Mouse (Mus musculus) C2C12 (cell line): Measurements from ENCODE around the gene Ccr4. TPM values are rescaled to one million over a fixed set of nuclear protein-coding genes. Genes with fewer than 3 reads are reported as not detected.

Experiments
- H3K27me3 ChIP-seq: one replicate; pipeline ENCODE4 v1.6.1; 2011; ENCODE audit not compliant: control insufficient read depth, insufficient read depth, insufficient read length
- H3K36me3 ChIP-seq: one replicate; pipeline ENCODE4 v1.6.1; 2011; ENCODE audit not compliant: control insufficient read depth, insufficient read depth
- H3K4me3 ChIP-seq: one replicate; pipeline ENCODE4 v1.5.1; 2011; ENCODE audit warnings: mild to moderate bottlenecking, control low read depth; ENCODE audit not compliant: poor library complexity, insufficient read depth, severe bottlenecking
- H3K79me2 ChIP-seq: one replicate; pipeline ENCODE4 v1.6.1; 2011; ENCODE audit not compliant: control insufficient read depth, insufficient read depth
- H3K79me3 ChIP-seq: one replicate; pipeline ENCODE4 v1.6.1; 2011; ENCODE audit warnings: low read depth, control low read depth
- H3ac ChIP-seq: one replicate; pipeline ENCODE3; 2011; ENCODE audit warnings: low read depth; ENCODE audit not compliant: control insufficient read depth, insufficient read length
- CEBPB ChIP-seq: IDR thresholded peaks from one replicate; pipeline ENCODE4 v1.6.1; 2011; ENCODE audit warnings: low read depth, mild to moderate bottlenecking, control low read depth, moderate library complexity
- CTCF ChIP-seq: IDR thresholded peaks from one replicate; pipeline ENCODE4 v1.5.1; 2011; ENCODE audit not compliant: control insufficient read depth, insufficient read depth, insufficient read length
- FOSL1 ChIP-seq: IDR thresholded peaks from one replicate; pipeline ENCODE4 v1.8.0; 2011; ENCODE audit warnings: mild to moderate bottlenecking, low read length; ENCODE audit not compliant: poor library complexity, insufficient read depth, severe bottlenecking
- MAX ChIP-seq: IDR thresholded peaks from one replicate; pipeline ENCODE4 v1.6.1; 2011; ENCODE audit warnings: mild to moderate bottlenecking, control low read depth
- MYOD1 ChIP-seq: IDR thresholded peaks from one replicate; pipeline ENCODE4 v1.6.1; 2011; ENCODE audit warnings: low read depth; ENCODE audit not compliant: control insufficient read depth, insufficient read length
- MYOG ChIP-seq: IDR thresholded peaks from one replicate; pipeline ENCODE4 v1.6.1; 2011; ENCODE audit not compliant: control insufficient read depth, insufficient read length; ENCODE audit errors: extremely low read depth
- USF1 ChIP-seq: IDR thresholded peaks from one replicate; pipeline ENCODE4 v1.6.1; 2011; ENCODE audit warnings: low read depth, mild to moderate bottlenecking, control low read depth, moderate library complexity
- polyA plus RNA-seq: library from polyadenylated mRNA; unstranded; fragments of >200 nt; fragmentation: generic; extraction: Trizol; gene quantifications from one replicate; pipeline ENCODE4 v1.2.1, GENCODE M21; 2012; ENCODE audit warnings: missing spikeins

Ccr4 gene
- polyA plus RNA-seq, 1 experiment, result not detected

- no peaks in the 10 kb centered on the region for H3K79me2 ChIP-seq
- H3ac ChIP-seq, result no peak overlapping the region
- no peaks in the 10 kb centered on the region for H3K79me3 ChIP-seq
- TF ChIP-seq MYOG, result no peak
- no peak for TF ChIP-seq CTCF
- TF ChIP-seq FOSL1, result no peak
- TF ChIP-seq CEBPB, result no peak
- TF ChIP-seq USF1, result no peak
- no peak for TF ChIP-seq MAX
- TF ChIP-seq MYOD1, result no peak
- H3K4me3 ChIP-seq, result no peak overlapping the region
- no peaks in the 10 kb centered on the region for H3K36me3 ChIP-seq
- no peaks in the 10 kb centered on the region for H3K27me3 ChIP-seq
These were observed 32.8 kb downstream of the Ccr4 start for GRCm38 (mm10) chr9:114471892-114472291.

DNA sequence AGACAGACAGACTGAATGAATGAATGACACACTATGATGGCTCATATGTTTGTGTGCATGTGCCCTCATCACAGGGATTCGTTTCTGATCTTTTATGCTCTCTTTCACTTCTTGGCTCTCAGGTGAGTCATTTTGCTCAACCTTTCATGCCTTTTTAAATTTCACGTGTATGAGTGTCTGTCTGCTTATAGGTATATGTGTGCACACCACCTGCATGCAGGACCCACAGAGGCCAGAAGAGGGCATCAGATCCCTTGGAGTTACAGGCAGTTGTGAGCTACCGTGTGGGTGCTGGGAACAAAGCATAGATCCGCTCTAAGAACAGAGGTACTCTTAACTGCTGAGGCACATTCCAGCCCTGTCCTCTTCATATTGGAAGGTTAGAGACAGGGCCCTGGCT is 36.0 kb downstream of the Ccr4 start:
- Histone ChIP-seq H3K27me3 (no peaks in the 10 kb centered on the region), H3K4me3 (no peak overlapping the region), H3K36me3 (no peaks in the 10 kb centered on the region), H3K79me2 (no peaks in the 10 kb centered on the region), H3ac (no peak overlapping the region), H3K79me3 (no peaks in the 10 kb centered on the region)
- TF ChIP-seq USF1 (no peak), FOSL1 (no peak), MAX (no peak), MYOG (no peak), MYOD1 (no peak), CTCF (no peak), CEBPB (no peak)

GRCm38 (mm10) chr9:114468217-114468616 is 36.5 kb downstream of the Ccr4 start:
- no peak overlapping the region for H3K4me3 ChIP-seq
- no peaks in the 10 kb centered on the region for H3K79me2 ChIP-seq
- TF ChIP-seq CEBPB (no peak), USF1 (no peak), MYOG (no peak), MAX (no peak), CTCF (no peak), MYOD1 (no peak), FOSL1 (no peak)
- H3K79me3 ChIP-seq, result no peaks in the 10 kb centered on the region
- no peak overlapping the region for H3ac ChIP-seq
- H3K27me3 ChIP-seq, result no peaks in the 10 kb centered on the region
- H3K36me3 ChIP-seq, result no peaks in the 10 kb centered on the region

DNA sequence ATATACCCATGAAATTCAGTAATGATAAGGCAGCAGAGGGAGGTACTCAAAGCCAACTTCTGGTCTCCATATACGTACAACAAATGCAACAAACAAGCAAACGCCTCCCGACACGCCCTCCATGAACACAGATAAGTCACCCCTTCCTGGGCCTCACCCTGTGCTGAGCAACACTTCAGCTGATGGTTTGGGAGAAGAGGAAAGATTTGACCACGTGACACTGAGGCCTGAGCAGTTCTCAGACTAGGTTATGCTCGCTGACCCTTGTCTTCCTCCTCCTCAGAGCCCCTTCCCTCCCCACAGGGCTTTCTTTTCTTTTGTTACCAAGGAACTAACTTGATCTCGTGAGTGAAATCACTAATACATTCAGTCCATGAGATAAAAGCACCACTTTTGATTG is 37.8 kb downstream of the Ccr4 start:
- H3K27me3 ChIP-seq, result no peaks in the 10 kb centered on the region
- H3K79me3 ChIP-seq, result no peaks in the 10 kb centered on the region
- H3K36me3 ChIP-seq, result no peaks in the 10 kb centered on the region
- H3K4me3 ChIP-seq, result no peak overlapping the region
- no peak overlapping the region for H3ac ChIP-seq
- TF ChIP-seq MYOG (no peak), MAX (no peak), USF1 (no peak), FOSL1 (no peak), CEBPB (no peak), CTCF (no peak), MYOD1 (no peak)
- no peaks in the 10 kb centered on the region for H3K79me2 ChIP-seq

- no peaks in the 10 kb centered on the region for H3K79me3 ChIP-seq
- H3K27me3 ChIP-seq, result no peaks in the 10 kb centered on the region
- H3K4me3 ChIP-seq, result no peak overlapping the region
- H3K79me2 ChIP-seq, result no peaks in the 10 kb centered on the region
- TF ChIP-seq MAX (no peak), FOSL1 (no peak), CEBPB (no peak)
- H3K36me3 ChIP-seq, result no peaks in the 10 kb centered on the region
- no peak overlapping the region for H3ac ChIP-seq
These were observed 39.3 kb downstream of the Ccr4 start for GRCm38 (mm10) chr9:114465442-114465841.

DNA sequence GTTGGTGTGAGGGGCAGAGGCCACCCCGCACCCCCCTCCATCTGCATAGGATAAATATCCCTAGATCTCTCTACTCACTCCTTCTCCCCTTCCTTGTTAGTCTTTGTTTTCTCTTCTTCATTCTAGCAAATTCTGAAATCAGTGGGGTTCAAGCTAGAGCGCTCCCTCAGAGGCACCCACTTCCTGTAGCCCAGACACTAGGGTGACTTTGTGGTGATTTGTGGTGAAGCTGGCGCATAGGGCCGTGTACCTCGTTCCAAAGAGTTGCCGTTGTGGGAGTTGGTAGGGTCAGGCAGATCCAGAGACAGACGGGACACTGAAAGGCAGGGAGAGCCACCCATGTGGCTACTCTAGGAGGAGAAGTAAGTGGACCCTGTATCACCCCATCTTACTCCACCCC is 42.1 kb downstream of the Ccr4 start:
- Histone ChIP-seq H3K36me3 (no peaks in the 10 kb centered on the region), H3K4me3 (no peak overlapping the region), H3K79me3 (no peaks in the 10 kb centered on the region), H3ac (no peak overlapping the region), H3K27me3 (no peaks in the 10 kb centered on the region), H3K79me2 (no peaks in the 10 kb centered on the region)
- TF ChIP-seq FOSL1 (no peak), USF1 (no peak), MAX (no peak), CTCF (no peak), CEBPB (no peak), MYOD1 (no peak)
